Mouse (Mus musculus): Measurements from ENCODE around the gene Gm17727. TPM values are rescaled to one million over a fixed set of nuclear protein-coding genes. Genes with fewer than 3 reads are reported as not detected.
"Not testable (repeated sequence)": the region's sequence is repeated elsewhere in the genome, so short reads cannot be mapped to it uniquely, and the experiment has no call there.

The Gm17727 gene
- not detected in 2 replicates for polyA plus RNA-seq (2015; fragmentation: Nextera tagmentation; extraction: Ambion mirVana)

DNA sequence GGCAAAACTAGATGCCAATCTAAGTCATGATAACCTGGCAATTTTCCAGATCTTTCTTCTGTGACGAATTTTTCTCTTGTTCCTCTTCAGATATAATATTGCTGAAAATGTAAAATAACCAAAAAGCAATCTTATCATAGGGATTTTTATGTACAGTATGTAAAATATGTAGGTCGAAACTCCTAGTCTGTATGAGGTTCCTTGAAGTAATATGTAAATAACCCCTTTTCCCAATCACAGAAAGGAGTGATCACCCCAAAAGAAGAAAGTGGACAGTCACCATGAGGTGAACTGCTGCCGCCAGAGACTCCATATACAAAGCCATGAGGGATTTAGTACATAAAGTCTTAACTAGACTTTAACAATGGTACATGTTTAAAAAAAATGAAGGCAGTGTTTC is at the start of gene Gm17727:
Gm17727 (minus strand) TSS at position 101 of the 400 bp plus-strand sequence.
- Histone ChIP-seq H3K27ac (no peak within 1 kb of the TSS), H3K9me3 (no peaks in the 10 kb centered on the region; the same call in none of the 2 replicates)
- 67% methylated on average over 3 of the region's 3 CpGs for WGBS

DNA sequence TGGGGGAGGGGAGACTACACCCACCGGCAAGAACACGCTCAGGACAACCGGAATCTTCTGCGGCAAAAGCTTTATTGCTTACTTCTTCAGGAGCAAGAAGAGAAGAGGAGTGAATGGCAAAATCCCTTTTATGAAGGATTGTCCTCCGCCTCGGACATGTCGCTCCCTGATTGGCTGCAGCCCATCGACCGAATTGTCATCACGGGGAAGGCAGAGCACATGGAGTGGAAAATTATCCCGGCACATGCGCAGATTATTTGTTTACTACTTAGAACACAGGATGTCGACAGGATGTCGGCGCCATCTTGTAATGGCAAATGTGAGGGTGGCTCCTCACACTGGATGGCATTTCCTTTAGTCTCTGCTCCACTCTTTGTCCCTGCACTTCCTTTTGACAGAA is 40.0 kb upstream of the Gm17727 start:
- not testable (repeated sequence) for H3K4me1 ChIP-seq; H3K4me3 ChIP-seq; H3K27ac ChIP-seq; H3K4me2 ChIP-seq; ATAC-seq (replicated peaks); H3K9me3 ChIP-seq; H3K9ac ChIP-seq; H3K27me3 ChIP-seq (replicated peaks); H3K36me3 ChIP-seq (replicated peaks)
- WGBS = 95% methylated on average over 15 of the region's 15 CpGs

More for the DNA sequence above, at the start of gene Gm17727:
- no peaks in the 10 kb centered on the region for H3K27me3 ChIP-seq (replicated peaks)
- H3K36me3 ChIP-seq (replicated peaks) = no peaks in the 10 kb centered on the region
- H3K4me2 ChIP-seq = no peak within 1 kb of the TSS
- no peak within 1 kb of the TSS for H3K4me3 ChIP-seq
- no peak for ATAC-seq (replicated peaks)
- no peaks in the 10 kb centered on the region for H3K4me1 ChIP-seq
- H3K9ac ChIP-seq = no peak within 1 kb of the TSS

DNA sequence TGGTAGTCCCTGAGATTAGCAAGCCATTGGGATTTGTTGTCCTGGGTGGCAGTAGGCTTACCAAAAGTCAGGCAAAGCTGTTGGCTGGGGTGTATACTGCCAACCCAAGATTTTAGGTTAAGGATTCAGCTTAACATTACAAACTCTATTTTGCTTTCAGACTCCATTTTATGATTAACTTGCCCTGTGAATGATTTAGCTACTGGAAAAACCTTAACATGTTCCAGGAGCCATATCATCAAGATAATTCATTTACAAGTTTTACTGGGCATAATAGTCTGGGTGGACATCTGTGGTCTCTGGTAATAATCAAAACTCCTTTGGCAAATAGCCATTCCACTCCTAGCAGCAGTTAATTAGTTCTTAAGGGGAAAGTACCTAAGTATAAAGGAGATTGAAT is 20.2 kb upstream of the Gm17727 start:
- H3K36me3 ChIP-seq (replicated peaks) = no peaks in the 10 kb centered on the region
- H3K9ac ChIP-seq = no peak overlapping the region
- H3K4me1 ChIP-seq = no peaks in the 10 kb centered on the region
- no peak overlapping the region for H3K27ac ChIP-seq
- ATAC-seq (replicated peaks) = no peak
- H3K9me3 ChIP-seq = peaks cover 7% of the 10 kb centered on the region; the same call in 1 of the 2 replicates
- no peak overlapping the region for H3K4me2 ChIP-seq
- H3K4me3 ChIP-seq = no peak overlapping the region
- H3K27me3 ChIP-seq (replicated peaks) = no peaks in the 10 kb centered on the region

DNA sequence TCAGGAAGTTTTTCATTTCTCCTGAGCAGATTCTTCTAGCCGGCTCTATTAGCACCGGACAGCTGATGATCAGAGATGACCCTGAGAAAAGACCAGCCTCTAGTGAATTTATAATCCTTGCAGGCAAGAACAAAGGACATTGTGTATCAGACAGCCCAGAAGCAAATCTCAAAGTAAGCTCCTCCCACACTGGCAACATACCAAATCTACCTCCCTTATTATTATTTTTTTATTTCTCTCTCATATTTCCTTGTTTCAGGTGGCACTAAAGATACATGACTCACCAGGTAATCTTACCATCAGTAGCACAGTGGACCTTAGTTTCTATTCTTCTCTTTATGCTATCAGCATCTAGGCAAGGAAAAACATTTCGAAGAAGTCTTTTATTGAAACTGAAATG is 12.1 kb upstream of the Gm17727 start, which contains the start of the genes Gm27235 and D730048I06Rik:
Gm27235 (minus strand) TSS at position 101 of the 400 bp plus-strand sequence.
D730048I06Rik (minus strand) TSS at position 112 of the 400 bp plus-strand sequence.
- H3K4me2 ChIP-seq = no peak within 1 kb of the TSS
- WGBS = 88% methylated on average over 3 of the region's 3 CpGs
- no peaks in the 10 kb centered on the region for H3K27me3 ChIP-seq (replicated peaks)
- H3K27ac ChIP-seq = no peak within 1 kb of the TSS
- H3K9me3 ChIP-seq = peaks cover 9% of the 10 kb centered on the region; the same call in 1 of the 2 replicates
- no peak within 1 kb of the TSS for H3K9ac ChIP-seq
- no peak within 1 kb of the TSS for H3K4me3 ChIP-seq
- no peaks in the 10 kb centered on the region for H3K36me3 ChIP-seq (replicated peaks)
- H3K4me1 ChIP-seq = no peaks in the 10 kb centered on the region
- ATAC-seq (replicated peaks) = no peak

DNA sequence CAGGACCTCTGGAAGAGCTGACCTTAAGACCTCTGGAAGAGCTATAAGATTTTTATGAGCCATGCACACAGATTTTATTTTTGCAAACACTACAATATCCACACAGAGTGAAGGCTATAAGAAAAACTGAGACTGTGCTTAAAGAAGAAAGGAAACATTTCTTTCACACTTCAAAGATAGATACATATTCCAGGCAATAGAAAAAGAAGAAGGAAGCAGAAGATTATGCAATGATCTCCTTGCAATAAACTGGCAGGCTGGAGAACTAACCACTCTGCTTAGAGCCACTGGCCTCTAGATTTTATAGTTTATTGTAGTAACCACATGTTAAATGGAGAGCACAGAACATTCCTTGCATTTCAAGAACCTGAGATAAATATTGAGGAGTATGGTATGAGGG is 21.1 kb downstream of the Gm17727 start:
- no peak for ATAC-seq (replicated peaks)
- Histone ChIP-seq H3K9me3 (0 out of 2 replicates have a peak, but pooled peaks cover 5% of the 10 kb centered on the region), H3K4me2 (no peak overlapping the region)

DNA sequence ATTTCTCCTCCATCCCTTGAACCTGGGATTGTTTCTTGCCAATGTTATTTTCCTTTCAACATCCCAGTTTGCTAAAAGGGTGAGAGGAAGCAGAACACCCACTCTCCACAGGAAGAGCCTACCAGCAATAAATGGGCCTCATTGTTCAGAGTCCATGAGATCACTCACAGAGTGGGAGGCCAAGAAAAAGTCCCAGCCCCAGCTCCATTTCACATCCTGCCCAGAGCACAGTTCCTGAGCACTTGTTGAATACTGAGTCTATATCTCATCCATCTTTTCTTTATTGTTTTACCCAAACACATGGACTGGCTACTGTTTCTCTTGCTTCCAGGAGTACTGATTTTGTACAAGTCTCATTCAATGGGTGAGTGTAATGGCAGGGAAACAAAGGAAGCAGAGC is 37.2 kb downstream of the Gm17727 start, which contains the start of gene Gm17677:
Gm17677 (plus strand) TSS at position 301 of the 400 bp plus-strand sequence.
- Histone ChIP-seq H3K27ac (no peak within 1 kb of the TSS), H3K4me3 (no peak within 1 kb of the TSS), H3K4me2 (no peak within 1 kb of the TSS), H3K9ac (no peak within 1 kb of the TSS), H3K4me1 (no peaks in the 10 kb centered on the region), H3K9me3 (no peaks in the 10 kb centered on the region), H3K36me3 (replicated peaks) (no peaks in the 10 kb centered on the region), H3K27me3 (replicated peaks) (no peaks in the 10 kb centered on the region)
- ATAC-seq (replicated peaks) = no peak

More for the DNA sequence above, 21.1 kb downstream of the Gm17727 start:
- H3K4me1 ChIP-seq = no peaks in the 10 kb centered on the region
- H3K36me3 ChIP-seq (replicated peaks) = no peaks in the 10 kb centered on the region
- no peaks in the 10 kb centered on the region for H3K27me3 ChIP-seq (replicated peaks)
- no peak overlapping the region for H3K9ac ChIP-seq
- no peak overlapping the region for H3K27ac ChIP-seq
- H3K4me3 ChIP-seq = no peak overlapping the region

Other genes starting within 250 kb of the Gm17727 start
- gene Ddx25, start 219.6 kb downstream of the Gm17727 start, polyA plus RNA-seq (2015; fragmentation: Nextera tagmentation; extraction: Ambion mirVana) = 27.9 and 30.0 TPM in 2 replicates
- gene Pus3, start 219.5 kb downstream of the Gm17727 start, polyA plus RNA-seq (2015; fragmentation: Nextera tagmentation; extraction: Ambion mirVana) = 14.8 and 16.0 TPM in 2 replicates
- 1.2 TPM in 2 replicates for gene Pate2, start 207.8 kb downstream of the Gm17727 start, polyA plus RNA-seq (2015; fragmentation: Nextera tagmentation; extraction: Ambion mirVana)
- 14.5 and 16.3 TPM in 2 replicates for gene Hyls1, start 207.7 kb downstream of the Gm17727 start, polyA plus RNA-seq (2015; fragmentation: Nextera tagmentation; extraction: Ambion mirVana)
- not detected in 2 replicates for gene Pate4, start 166.2 kb downstream of the Gm17727 start, polyA plus RNA-seq (2015; fragmentation: Nextera tagmentation; extraction: Ambion mirVana)
- gene Pate3, start 129.9 kb downstream of the Gm17727 start, polyA plus RNA-seq (2015; fragmentation: Nextera tagmentation; extraction: Ambion mirVana) = not detected in 2 replicates
- gene Pate1, start 90.7 kb downstream of the Gm17727 start, polyA plus RNA-seq (2015; fragmentation: Nextera tagmentation; extraction: Ambion mirVana) = not detected in 2 replicates
- not detected in 2 replicates for gene Gm17677, start 37.1 kb downstream of the Gm17727 start, polyA plus RNA-seq (2015; fragmentation: Nextera tagmentation; extraction: Ambion mirVana)
- gene Gm27235, start 12.0 kb upstream of the Gm17727 start, polyA plus RNA-seq (2015; fragmentation: Nextera tagmentation; extraction: Ambion mirVana) = not detected in 2 replicates
- not detected in 2 replicates for gene D730048I06Rik, start 12.0 kb upstream of the Gm17727 start, polyA plus RNA-seq (2015; fragmentation: Nextera tagmentation; extraction: Ambion mirVana)
- not detected in 2 replicates for gene 9230110F15Rik, start 66.0 kb upstream of the Gm17727 start, polyA plus RNA-seq (2015; fragmentation: Nextera tagmentation; extraction: Ambion mirVana)
- not detected in 2 replicates for gene 9230113P08Rik, start 130.3 kb upstream of the Gm17727 start, polyA plus RNA-seq (2015; fragmentation: Nextera tagmentation; extraction: Ambion mirVana)